Mouse (Mus musculus): ENCODE results near the gene Neurl4.

DNA sequence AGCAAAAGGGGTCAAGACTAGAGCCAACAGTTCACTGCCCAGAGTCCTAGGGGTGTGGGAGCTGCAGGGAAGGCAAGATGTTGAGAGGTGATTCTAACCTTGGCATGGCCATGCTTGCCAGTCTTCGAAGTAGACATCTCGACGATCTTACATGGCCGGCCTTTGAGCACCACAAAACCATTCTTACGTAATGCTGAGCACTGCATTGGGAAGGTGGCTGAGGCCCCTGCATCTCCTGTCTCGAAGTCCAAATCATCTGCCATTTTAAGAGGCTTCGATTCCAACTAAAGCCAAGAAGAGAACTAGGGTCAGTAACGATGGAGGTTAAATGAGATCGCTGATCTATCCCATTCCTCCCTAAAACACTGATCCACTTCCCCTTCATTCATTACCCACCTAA lies 18.2 kb downstream of the Neurl4 start:
- TF ChIP-seq GATA1 (IDR thresholded peaks at IDR 0.05; ENCODE audit: low read length): no peak
- no peak for TF ChIP-seq TAL1 (IDR thresholded peaks at IDR 0.05; ENCODE audit: low read length)
